Mouse (Mus musculus): Measurements from ENCODE around the gene Id1.

- TF ChIP-seq CTCF (IDR thresholded peaks at IDR 0.05; ENCODE audit: low read depth) (no peak), EP300 (optimal IDR thresholded peaks at IDR 0.05) (no peak)
Observed at GRCm38 (mm10) chr2:152756474-152757393, 20.7 kb downstream of the Id1 start.
